Mouse (Mus musculus) gastrocnemius, postnatal 14 days (tissue): ENCODE measurements around the gene Olfr1322. TPM values are rescaled to one million over a fixed set of nuclear protein-coding genes. Genes with fewer than 3 reads are reported as not detected.

Experiments
- DNase-seq: peaks from one replicate; pipeline ENCODE4 v3.0.0; 2021; ENCODE audit warnings: mixed read lengths
- intact Hi-C: fragments of 180-260 bp; cut with DNase I; formaldehyde crosslinking; loops from one replicate; pipeline ENCODE4 v1.15.1; 2025; ENCODE audit warnings: low total_unique reads
- long read RNA-seq, 2 experiments: library from polyadenylated mRNA; stranded (forward); transcript quantifications; one replicate each; pipeline ENCODE4 v2.0.0; 2021
- total RNA-seq, 2 experiments: library from RNA; stranded (reverse); gene quantifications; 2 replicates each; pipeline ENCODE4 v1.2.3; 2021

Gene Olfr1322
- not detected for total RNA-seq
- long read RNA-seq, experiment 1: 0 reads
- long read RNA-seq, experiment 2: 0 reads

- DNase-seq: no peak
- intact Hi-C loops: no loop called here
Measured at GRCm38 (mm10) chrX:49891383-49891782, at the start of gene Olfr1322. Gene Olfr1322 (minus strand): TSS chrX:49891483.

GRCm38 (mm10) chrX:49877651-49878349 is 13.5 kb downstream of the Olfr1322 start:
- no peak for DNase-seq
- intact Hi-C loops: no loop called here

Other genes with a start within 250 kb of the Olfr1322 start
- not detected for gene Olfr1320, start 219.2 kb downstream of the Olfr1322 start, total RNA-seq
- gene Olfr1321, start 156.4 kb downstream of the Olfr1322 start, total RNA-seq: not detected
- 10 to 100 TPM; 12.0 to 12.3 TPM for gene Igsf1, start 93.7 kb downstream of the Olfr1322 start, total RNA-seq
- gene Olfr1323, start 127.9 kb upstream of the Olfr1322 start, total RNA-seq: not detected